Mouse (Mus musculus): ENCODE results near the gene Wdr62.

DNA sequence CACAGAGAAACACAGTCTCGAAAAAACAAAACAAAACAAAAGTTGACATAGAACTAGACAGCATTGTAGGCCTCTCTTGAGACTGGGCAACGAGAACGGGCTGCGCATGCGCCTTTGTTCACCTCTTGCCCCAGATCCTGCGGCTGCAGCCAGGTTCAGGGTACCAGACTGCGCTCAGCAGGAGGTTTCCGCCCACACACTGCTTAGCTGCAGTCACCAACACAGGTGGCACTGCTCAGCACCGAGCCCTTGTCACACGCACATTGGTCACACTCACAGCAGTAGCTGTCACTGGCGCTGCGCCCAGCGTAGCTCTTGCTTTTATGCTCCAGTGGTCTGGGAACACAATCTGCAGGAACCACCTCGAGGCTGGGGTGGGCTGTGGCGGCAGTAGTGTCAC lies 46.9 kb upstream of the Wdr62 start:
- TF ChIP-seq CTCF (IDR thresholded peaks at IDR 0.05; ENCODE audit: low read depth): no peak
- no peak for TF ChIP-seq EP300 (IDR thresholded peaks at IDR 0.05; ENCODE audit: low read depth)
